Mouse (Mus musculus) embryonic facial prominence, embryonic 12.5 days (tissue): ENCODE results near the gene Sox3. TPM values are rescaled to one million over a fixed set of nuclear protein-coding genes. Genes with fewer than 3 reads are reported as not detected.

ENCODE experiments used
- ATAC-seq: fragments of 200-750 bp; cut with Nextera tagmentation; 2 replicates; pipeline ENCODE4 v1.8.0; 2017; ENCODE audit not compliant: insufficient number of reproducible peaks, insufficient read depth, low FRiP score, low TSS enrichment
- H3K27ac ChIP-seq: fragments of 300-500 bp; sonication (generic); 2 replicates; pipeline ENCODE4 v1.5.1; 2016; ENCODE audit warnings: mild to moderate bottlenecking
- H3K27me3 ChIP-seq: fragments of 300-500 bp; sonication (generic); 2 replicates; pipeline ENCODE4 v1.6.1; 2016; ENCODE audit warnings: mild to moderate bottlenecking, moderate library complexity
- H3K36me3 ChIP-seq: fragments of 300-500 bp; sonication (generic); 2 replicates; pipeline ENCODE4 v1.6.1; 2016; ENCODE audit warnings: mild to moderate bottlenecking
- H3K4me1 ChIP-seq: fragments of 300-500 bp; sonication (generic); 2 replicates; pipeline ENCODE4 v1.6.1; 2016
- H3K4me2 ChIP-seq: fragments of 300-500 bp; sonication (generic); replicated peaks from 2 replicates; pipeline ENCODE4 v1.6.1; 2016; ENCODE audit warnings: mild to moderate bottlenecking, moderate library complexity
- H3K4me3 ChIP-seq: fragments of 300-500 bp; sonication (generic); 2 replicates; pipeline ENCODE4 v1.5.1; 2016; ENCODE audit warnings: mild to moderate bottlenecking
- H3K9ac ChIP-seq: fragments of 300-500 bp; sonication (generic); 2 replicates; pipeline ENCODE4 v1.6.1; 2016; ENCODE audit warnings: mild to moderate bottlenecking, moderate library complexity
- H3K9me3 ChIP-seq: fragments of 300-500 bp; sonication (generic); 2 replicates; pipeline ENCODE4 v1.6.1; 2016; ENCODE audit warnings: mild to moderate bottlenecking, moderate library complexity
- WGBS: fragments of 180-500 bp; shearing (Covaris S2); methylation state at CpG from one replicate; pipeline ENCODE4 v1.1.7; 2016; 5-methylcytosine and 5-hydroxymethylcytosine counted together
- polyA plus RNA-seq: library from polyadenylated mRNA; unstranded; fragments of >200 nt; fragmentation: Nextera tagmentation; extraction: Ambion mirVana; gene quantifications from 2 replicates; pipeline ENCODE4 v1.2.1, GENCODE M21; 2016

Gene Sox3
- polyA plus RNA-seq = 0.47 and 0.74 TPM in 2 replicates

GRCm38 (mm10) chrX:60892801-60893681 lies at the start of gene Sox3:
Sox3 (minus strand) TSS chrX:60893430.
- Histone ChIP-seq H3K4me2 (peak within 1 kb of the TSS; percentile 62), H3K27me3 (peaks cover 61% of the 10 kb centered on the region), H3K36me3 (no peaks in the 10 kb centered on the region), H3K9ac (no peak within 1 kb of the TSS), H3K27ac (no peak within 1 kb of the TSS), H3K4me3 (peak within 1 kb of the TSS; percentile 41), H3K4me1 (no peaks in the 10 kb centered on the region), H3K9me3 (no peaks in the 10 kb centered on the region)
- 0 out of 2 replicates have a peak, but pooled peaks have one; percentile 22 for ATAC-seq
- 23% methylated on average over 66 of the region's 92 CpGs for WGBS

DNA sequence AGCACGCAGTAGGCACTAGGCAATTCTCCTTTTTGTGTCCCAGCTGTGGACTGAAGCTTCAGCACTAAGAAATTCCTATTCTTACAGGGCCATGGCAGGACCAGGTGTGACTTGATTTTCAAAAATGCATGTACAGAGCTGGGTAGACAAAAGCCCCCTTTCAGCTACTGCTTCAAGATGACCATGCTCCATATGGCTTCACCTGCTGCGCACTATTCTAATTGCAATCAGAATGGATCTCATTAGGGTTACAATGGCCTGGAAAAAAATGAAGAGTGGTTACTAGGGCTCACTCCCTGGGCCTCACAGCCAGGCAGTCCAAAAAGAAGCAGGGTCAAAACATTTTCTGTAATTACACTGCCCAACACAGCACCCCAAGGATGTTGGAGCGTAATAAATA lies 47.0 kb upstream of the Sox3 start:
- 87% methylated on average over 3 of the region's 3 CpGs for WGBS
- Histone ChIP-seq H3K4me1 (no peaks in the 10 kb centered on the region), H3K9me3 (no peaks in the 10 kb centered on the region), H3K4me2 (no peak overlapping the region), H3K4me3 (no peak overlapping the region), H3K36me3 (no peaks in the 10 kb centered on the region), H3K9ac (no peak overlapping the region), H3K27ac (no peak overlapping the region), H3K27me3 (no peaks in the 10 kb centered on the region)
- ATAC-seq = no peak

- Histone ChIP-seq H3K9me3 (no peaks in the 10 kb centered on the region), H3K27ac (no peak overlapping the region), H3K36me3 (no peaks in the 10 kb centered on the region), H3K27me3 (peaks cover 33% of the 10 kb centered on the region), H3K4me3 (no peak overlapping the region), H3K4me2 (no peak overlapping the region), H3K9ac (no peak overlapping the region), H3K4me1 (no peaks in the 10 kb centered on the region)
- no peak for ATAC-seq
- WGBS = 39% methylated on average over 4 of the region's 4 CpGs
Observed at GRCm38 (mm10) chrX:60899546-60899945, 6.3 kb upstream of the Sox3 start.

DNA sequence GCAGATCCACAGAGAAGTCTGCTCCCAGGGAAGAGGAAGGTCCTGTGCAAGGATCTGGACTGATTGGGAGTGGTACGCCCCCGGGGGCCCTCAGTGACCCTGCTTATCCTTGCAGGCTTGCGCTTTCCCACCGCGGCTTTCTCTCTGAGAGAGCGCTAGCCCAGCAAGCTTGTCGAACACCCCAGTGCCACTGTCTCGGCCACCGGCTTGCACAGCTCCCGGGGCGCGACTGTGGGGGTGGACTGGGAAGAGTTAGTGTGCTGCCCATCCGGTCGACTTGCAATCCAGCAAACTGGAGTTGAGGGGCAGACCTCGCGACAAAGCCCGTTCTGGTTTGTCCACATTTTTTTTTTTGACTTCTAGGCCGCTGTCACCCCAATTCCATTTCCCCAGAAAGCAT lies 5.4 kb upstream of the Sox3 start:
- H3K9me3 ChIP-seq = no peaks in the 10 kb centered on the region
- H3K4me2 ChIP-seq = no peak overlapping the region
- H3K27me3 ChIP-seq = peaks cover 42% of the 10 kb centered on the region
- H3K4me3 ChIP-seq = no peak overlapping the region
- H3K4me1 ChIP-seq = no peaks in the 10 kb centered on the region
- ATAC-seq = no peak
- 16% methylated on average over 18 of the region's 18 CpGs for WGBS
- no peak overlapping the region for H3K27ac ChIP-seq
- no peaks in the 10 kb centered on the region for H3K36me3 ChIP-seq
- H3K9ac ChIP-seq = no peak overlapping the region

DNA sequence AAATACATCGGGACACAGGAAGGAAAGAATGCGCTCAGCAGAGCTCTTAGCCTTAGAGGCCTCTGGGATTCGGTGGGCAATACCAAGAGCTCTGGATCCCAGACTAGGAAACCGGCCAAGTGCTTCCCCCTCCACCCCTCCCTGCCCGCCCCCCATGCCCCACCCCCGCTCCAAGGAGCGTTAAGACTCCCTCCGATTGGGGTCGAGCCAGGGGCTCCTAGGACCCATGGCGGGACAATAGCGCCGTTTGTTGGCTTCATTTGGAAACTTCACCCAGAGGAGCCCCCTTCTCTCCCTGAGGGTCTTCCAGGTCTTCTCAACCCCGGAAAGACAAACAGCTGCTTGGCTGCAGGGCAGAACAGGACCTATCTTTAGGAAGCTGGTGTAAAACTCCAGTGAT lies 3.1 kb upstream of the Sox3 start:
- H3K4me1 ChIP-seq = no peaks in the 10 kb centered on the region
- H3K36me3 ChIP-seq = no peaks in the 10 kb centered on the region
- H3K4me2 ChIP-seq = no peak overlapping the region
- ATAC-seq = no peak
- peaks cover 45% of the 10 kb centered on the region for H3K27me3 ChIP-seq
- H3K27ac ChIP-seq = no peak overlapping the region
- 16% methylated on average over 10 of the region's 13 CpGs for WGBS
- no peaks in the 10 kb centered on the region for H3K9me3 ChIP-seq
- H3K9ac ChIP-seq = no peak overlapping the region
- no peak overlapping the region for H3K4me3 ChIP-seq

DNA sequence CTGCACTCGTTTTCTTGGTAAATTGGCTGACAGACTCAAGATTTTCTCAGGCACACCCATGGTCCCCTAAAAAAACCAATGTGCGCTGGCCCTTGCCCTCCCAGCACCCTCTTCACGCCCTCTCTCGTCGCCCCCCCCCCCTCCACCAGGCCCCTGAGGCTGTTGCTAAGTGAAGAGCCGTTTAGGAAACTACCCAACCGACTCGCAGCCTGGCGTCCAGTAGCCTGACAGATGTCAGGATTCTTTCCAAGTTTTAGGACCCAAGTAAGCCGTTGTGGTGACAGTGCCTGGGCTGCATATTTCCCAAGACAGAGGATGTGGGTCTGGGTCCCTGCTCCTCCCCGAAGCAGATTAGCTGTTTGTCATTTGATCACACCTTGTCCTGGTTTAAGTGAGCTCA lies 2.2 kb upstream of the Sox3 start:
- ATAC-seq = no peak
- Histone ChIP-seq H3K36me3 (no peaks in the 10 kb centered on the region), H3K4me3 (no peak overlapping the region), H3K4me2 (no peak overlapping the region), H3K9ac (no peak overlapping the region), H3K27me3 (peaks cover 50% of the 10 kb centered on the region), H3K9me3 (no peaks in the 10 kb centered on the region), H3K4me1 (no peaks in the 10 kb centered on the region), H3K27ac (no peak overlapping the region)
- 25% methylated on average over 11 of the region's 11 CpGs for WGBS

GRCm38 (mm10) chrX:60893720-60894543 lies 702 bp upstream of the Sox3 start:
- Histone ChIP-seq H3K27me3 (peaks cover 58% of the 10 kb centered on the region), H3K4me1 (no peaks in the 10 kb centered on the region), H3K4me3 (peak overlapping the region; percentile 41), H3K27ac (no peak overlapping the region), H3K9ac (no peak overlapping the region), H3K4me2 (peak overlapping the region; percentile 62), H3K9me3 (no peaks in the 10 kb centered on the region), H3K36me3 (no peaks in the 10 kb centered on the region)
- no peak for ATAC-seq
- 32% methylated on average over 50 of the region's 59 CpGs for WGBS

GRCm38 (mm10) chrX:60892098-60892800 lies 981 bp downstream of the Sox3 start:
- ATAC-seq = peak; percentile 76; the same call in 1 of the 2 replicates
- no peak overlapping the region for H3K9ac ChIP-seq
- no peaks in the 10 kb centered on the region for H3K9me3 ChIP-seq
- peak overlapping the region; percentile 41 for H3K4me3 ChIP-seq
- H3K36me3 ChIP-seq = no peaks in the 10 kb centered on the region
- H3K27ac ChIP-seq = no peak overlapping the region
- H3K4me2 ChIP-seq = peak overlapping the region; percentile 62
- H3K27me3 ChIP-seq = peaks cover 55% of the 10 kb centered on the region
- 25% methylated on average over 51 of the region's 102 CpGs for WGBS
- no peaks in the 10 kb centered on the region for H3K4me1 ChIP-seq

DNA sequence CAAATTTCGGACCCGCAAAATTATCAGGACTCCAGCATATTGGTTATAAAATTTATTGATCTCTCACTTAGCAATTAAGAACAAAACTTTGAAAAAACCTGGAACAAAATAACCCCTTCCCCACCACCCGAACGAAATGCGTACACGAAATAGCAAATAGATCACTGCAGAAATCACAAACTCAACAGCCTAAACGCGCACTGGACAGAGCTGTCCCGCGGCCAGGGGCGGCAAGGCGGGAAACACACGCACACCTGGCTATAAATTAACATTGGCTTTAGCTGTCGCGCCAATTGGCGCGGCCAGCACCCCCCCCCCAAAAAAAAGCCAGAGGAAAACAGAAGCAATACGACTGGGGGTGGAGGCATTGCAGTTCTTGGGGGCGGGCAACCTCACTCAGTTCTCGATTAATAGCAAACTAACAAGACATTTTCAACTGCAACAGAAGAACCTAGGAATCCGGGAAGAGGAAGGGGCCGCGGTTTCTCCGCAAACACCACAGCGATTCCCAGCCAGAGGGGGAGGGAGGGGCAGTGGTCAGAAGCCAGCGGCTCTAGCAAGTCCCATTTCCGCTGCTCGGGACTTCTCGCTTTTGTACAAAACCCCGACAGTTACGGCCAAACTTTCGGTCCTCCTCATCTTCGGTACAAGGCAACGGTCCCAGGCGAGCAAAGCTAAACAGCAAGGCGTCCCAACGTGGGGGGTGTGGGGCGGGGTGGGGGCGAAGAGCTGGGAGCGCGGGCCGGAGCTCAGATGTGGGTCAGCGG lies 1.7 kb downstream of the Sox3 start:
- H3K4me3 ChIP-seq = peak overlapping the region; percentile 41
- H3K36me3 ChIP-seq = no peaks in the 10 kb centered on the region
- H3K27me3 ChIP-seq = peaks cover 48% of the 10 kb centered on the region
- 21% methylated on average over 42 of the region's 43 CpGs for WGBS
- H3K27ac ChIP-seq = no peak overlapping the region
- H3K9ac ChIP-seq = no peak overlapping the region
- no peaks in the 10 kb centered on the region for H3K9me3 ChIP-seq
- peak overlapping the region; percentile 62 for H3K4me2 ChIP-seq
- no peaks in the 10 kb centered on the region for H3K4me1 ChIP-seq
- no peak for ATAC-seq

GRCm38 (mm10) chrX:60890651-60891050 lies 2.6 kb downstream of the Sox3 start:
- no peak overlapping the region for H3K27ac ChIP-seq
- H3K27me3 ChIP-seq = peaks cover 40% of the 10 kb centered on the region
- no peak overlapping the region for H3K4me3 ChIP-seq

DNA sequence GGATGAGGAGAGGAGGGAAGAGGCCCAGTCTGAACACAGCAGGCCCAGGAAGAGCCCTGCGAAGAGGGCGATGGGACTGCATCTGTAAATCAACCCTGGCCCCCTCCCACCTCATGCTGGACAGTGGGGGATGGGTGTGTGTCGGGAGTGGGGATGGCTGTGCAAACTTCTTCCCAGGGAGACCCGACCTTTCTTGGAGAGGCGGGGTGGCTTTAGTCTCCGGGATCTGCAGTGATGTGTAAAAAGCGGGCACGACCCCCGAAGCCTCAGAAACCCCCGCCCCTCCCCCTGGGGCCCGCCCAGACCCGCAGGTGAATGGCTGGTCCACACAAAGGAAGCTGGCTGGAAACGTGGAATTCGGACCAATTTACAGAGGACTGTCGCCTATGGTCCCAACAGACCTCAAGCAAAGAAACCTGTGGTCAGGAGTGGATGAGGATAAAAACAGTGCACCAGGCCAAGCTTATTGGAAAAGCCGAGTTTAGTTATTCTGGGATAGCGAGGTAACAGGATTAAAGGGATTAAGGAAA lies 3.2 kb downstream of the Sox3 start:
- peaks cover 39% of the 10 kb centered on the region for H3K27me3 ChIP-seq
- WGBS = 19% methylated on average over 17 of the region's 17 CpGs
- no peak overlapping the region for H3K27ac ChIP-seq
- no peaks in the 10 kb centered on the region for H3K9me3 ChIP-seq
- no peak for ATAC-seq
- H3K36me3 ChIP-seq = no peaks in the 10 kb centered on the region
- H3K4me1 ChIP-seq = no peaks in the 10 kb centered on the region
- no peak overlapping the region for H3K4me2 ChIP-seq
- no peak overlapping the region for H3K9ac ChIP-seq
- no peak overlapping the region for H3K4me3 ChIP-seq

More at GRCm38 (mm10) chrX:60890651-60891050, 2.6 kb downstream of the Sox3 start:
- Histone ChIP-seq H3K9me3 (no peaks in the 10 kb centered on the region), H3K9ac (no peak overlapping the region), H3K4me2 (no peak overlapping the region), H3K36me3 (no peaks in the 10 kb centered on the region), H3K4me1 (no peaks in the 10 kb centered on the region)
- ATAC-seq = no peak
- 15% methylated on average over 18 of the region's 18 CpGs for WGBS
